Mouse (Mus musculus) limb, embryonic 12.5 days (tissue): ENCODE measurements around the gene Aco1. TPM values are rescaled to one million over a fixed set of nuclear protein-coding genes. Genes with fewer than 3 reads are reported as not detected.

Experiments
- ATAC-seq: fragments of 200-750 bp; cut with Nextera tagmentation; 2 replicates; pipeline ENCODE4 v1.8.0; 2017; ENCODE audit warnings: low read depth, moderate TSS enrichment; ENCODE audit not compliant: insufficient number of reproducible peaks, insufficient read depth, low FRiP score, low TSS enrichment
- H3K27ac ChIP-seq: fragments of 300-500 bp; sonication (generic); 2 replicates; pipeline ENCODE4 v1.5.1; 2016; ENCODE audit warnings: mild to moderate bottlenecking, moderate library complexity
- H3K27me3 ChIP-seq: fragments of 300-500 bp; sonication (generic); 2 replicates; pipeline ENCODE4 v1.6.1; 2016; ENCODE audit warnings: mild to moderate bottlenecking, moderate library complexity
- H3K36me3 ChIP-seq: fragments of 300-500 bp; sonication (generic); 2 replicates; pipeline ENCODE4 v1.6.1; 2016; ENCODE audit warnings: mild to moderate bottlenecking, moderate library complexity
- H3K4me1 ChIP-seq: fragments of 300-500 bp; sonication (generic); replicated peaks from 2 replicates; pipeline ENCODE4 v1.6.1; 2016
- H3K4me2 ChIP-seq: fragments of 300-500 bp; sonication (generic); 2 replicates; pipeline ENCODE4 v1.6.1; 2016; ENCODE audit warnings: mild to moderate bottlenecking, moderate library complexity
- H3K4me3 ChIP-seq: fragments of 300-500 bp; sonication (generic); replicated peaks from 2 replicates; pipeline ENCODE4 v1.5.1; 2016; ENCODE audit warnings: mild to moderate bottlenecking
- H3K9ac ChIP-seq: fragments of 300-500 bp; sonication (generic); replicated peaks from 2 replicates; pipeline ENCODE4 v1.6.1; 2016; ENCODE audit warnings: mild to moderate bottlenecking, moderate library complexity
- H3K9me3 ChIP-seq: fragments of 300-500 bp; sonication (generic); 2 replicates; pipeline ENCODE4 v1.6.1; 2016; ENCODE audit warnings: mild to moderate bottlenecking, moderate library complexity
- WGBS: fragments of 180-500 bp; shearing (Covaris S2); methylation state at CpG from one replicate; pipeline ENCODE4 v1.1.7; 2016; 5-methylcytosine and 5-hydroxymethylcytosine counted together
- polyA plus RNA-seq: library from polyadenylated mRNA; unstranded; fragments of >200 nt; fragmentation: Nextera tagmentation; extraction: Ambion mirVana; gene quantifications from 2 replicates; pipeline ENCODE4 v1.2.1, GENCODE M21; 2016

Gene Aco1
- polyA plus RNA-seq, 1 experiment from 2014 or later: 49.3 TPM

DNA sequence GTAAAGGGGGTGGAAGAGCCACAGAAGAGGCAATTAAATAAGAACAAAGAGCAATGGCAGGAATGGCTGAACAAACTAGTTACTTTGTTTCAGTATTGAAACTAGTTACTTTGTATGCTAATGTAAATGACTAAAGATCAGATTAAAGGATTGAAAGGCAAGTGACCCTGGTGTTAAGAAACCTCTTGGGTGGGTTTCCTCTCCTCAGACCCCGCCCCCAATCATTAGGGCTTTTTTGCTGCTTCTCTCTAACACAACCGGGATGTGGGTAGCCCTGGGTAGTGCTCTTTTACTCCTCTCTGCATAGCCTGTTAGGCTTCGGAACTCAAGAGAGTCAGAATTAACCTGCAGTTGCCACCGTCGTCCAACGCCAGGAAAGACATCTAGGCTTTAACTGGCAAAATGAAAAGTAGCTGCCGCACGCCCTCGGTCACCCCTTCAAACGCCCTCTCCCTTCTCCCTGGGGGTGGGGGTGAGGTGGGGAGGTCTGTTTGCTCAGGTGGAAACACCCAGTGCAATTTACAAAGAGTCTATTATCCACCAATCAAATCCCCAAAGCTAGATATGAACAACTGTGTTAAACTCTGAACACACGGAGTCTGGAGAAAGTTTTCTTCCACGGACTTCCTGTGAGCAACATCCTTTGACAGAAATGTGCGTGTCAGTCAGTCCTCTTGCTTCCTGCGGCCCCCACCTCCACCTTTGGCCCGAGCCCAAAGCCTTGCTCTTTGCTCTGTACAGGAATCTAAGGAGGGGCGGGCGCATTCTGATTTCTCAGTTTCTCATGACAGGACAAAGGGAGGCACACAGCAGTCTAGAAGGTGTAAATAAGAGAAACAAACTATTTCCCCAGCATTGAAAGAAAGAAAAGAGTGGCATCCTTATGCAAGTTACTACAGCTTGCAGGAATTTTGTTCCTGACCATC lies 95.9 kb downstream of the Aco1 start:
- peak overlapping the region; percentile 56 for H3K4me3 ChIP-seq
- peak overlapping the region; percentile 80 for H3K4me2 ChIP-seq
- peak overlapping the region; percentile 12; the same call in 1 of the 2 replicates for H3K27ac ChIP-seq
- H3K36me3 ChIP-seq: peaks cover 5% of the 10 kb centered on the region; the same call in 1 of the 2 replicates
- peak; percentile 43; the same call in 1 of the 2 replicates for ATAC-seq
- peak overlapping the region; percentile 67 for H3K9ac ChIP-seq
- WGBS: 3% methylated on average over 17 of the region's 17 CpGs
- no peaks in the 10 kb centered on the region for H3K27me3 ChIP-seq
- H3K4me1 ChIP-seq: peaks cover 11% of the 10 kb centered on the region; the same call in 1 of the 2 replicates
- H3K9me3 ChIP-seq: no peaks in the 10 kb centered on the region

DNA sequence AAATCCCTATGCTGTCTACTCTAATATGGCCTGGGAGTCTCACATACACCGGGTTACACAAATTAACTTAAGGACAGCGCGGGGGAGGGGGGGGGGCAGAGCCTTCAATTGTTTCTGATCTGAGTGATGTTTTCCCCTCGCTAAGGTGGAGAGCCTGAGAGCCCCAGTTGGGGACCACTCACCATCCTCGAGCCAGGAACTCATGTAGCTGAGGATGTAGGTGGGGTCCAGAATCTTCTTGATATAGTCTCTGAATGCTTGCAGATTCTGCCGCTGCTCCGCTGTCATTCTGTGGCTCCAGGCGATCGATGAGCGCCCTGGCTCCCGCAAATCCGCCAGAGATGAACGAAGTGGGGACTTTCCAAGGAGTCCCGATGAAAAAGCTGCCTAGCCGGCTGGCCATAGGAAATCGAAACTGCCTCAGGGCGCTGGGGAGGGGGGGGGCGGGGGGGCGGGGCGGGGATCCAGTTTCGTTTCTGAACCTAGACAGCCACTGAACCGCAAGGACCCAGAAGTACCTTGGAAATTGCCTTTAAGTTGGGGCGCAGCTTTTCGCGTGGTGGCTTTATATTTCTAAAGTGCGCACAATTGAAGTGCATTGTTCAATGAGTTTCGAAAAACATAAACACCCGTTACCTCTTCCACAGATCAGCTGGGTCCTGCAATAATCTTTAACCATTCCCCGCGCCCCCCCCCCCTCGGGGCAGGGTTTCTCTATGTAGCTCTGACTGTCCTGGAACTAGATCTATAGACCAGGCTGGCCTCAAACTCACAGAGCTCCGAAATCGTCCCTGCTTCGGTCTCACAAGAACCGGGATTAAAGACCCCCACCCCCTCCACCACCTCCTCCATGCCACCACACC lies 96.8 kb downstream of the Aco1 start, which contains the start of gene Ddx58:
Gene Ddx58, minus strand, starts transcription at position 420 of the 863 bp plus-strand sequence.
- Histone ChIP-seq H3K27me3 (no peaks in the 10 kb centered on the region), H3K4me3 (peak within 1 kb of the TSS; percentile 56), H3K4me2 (peak within 1 kb of the TSS; percentile 80), H3K9me3 (no peaks in the 10 kb centered on the region), H3K4me1 (peaks cover 11% of the 10 kb centered on the region; the same call in 1 of the 2 replicates), H3K36me3 (no peaks in the 10 kb centered on the region), H3K9ac (peak within 1 kb of the TSS; percentile 67), H3K27ac (peak within 1 kb of the TSS; percentile 12; the same call in 1 of the 2 replicates)
- WGBS: 3% methylated on average over 35 of the region's 35 CpGs
- peak; percentile 53; the same call in 1 of the 2 replicates for ATAC-seq

DNA sequence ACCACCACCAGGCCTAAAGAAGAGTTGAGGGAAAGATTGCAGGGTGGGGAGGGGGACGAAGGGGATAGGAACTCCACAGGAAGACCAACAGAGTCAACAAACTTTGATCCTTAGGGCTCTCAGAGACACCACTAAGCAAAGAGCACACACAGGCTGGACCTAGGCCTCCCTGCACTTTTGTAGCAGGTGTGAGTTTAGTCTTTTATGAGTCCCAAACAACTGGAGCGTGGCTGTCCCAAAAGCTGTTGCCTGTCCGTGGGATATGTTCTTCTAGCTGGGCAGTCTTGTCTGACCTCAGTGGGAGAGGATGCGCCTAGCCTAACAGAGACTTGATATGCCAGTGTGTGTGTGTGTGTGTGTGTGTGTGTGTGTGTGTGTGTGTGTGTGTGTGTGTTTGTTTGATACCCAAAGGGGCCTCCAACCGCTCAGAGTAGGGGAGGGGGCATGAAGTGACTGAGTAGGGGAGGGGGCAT lies 97.4 kb downstream of the Aco1 start:
- H3K36me3 ChIP-seq: no peaks in the 10 kb centered on the region
- no peaks in the 10 kb centered on the region for H3K9me3 ChIP-seq
- no peak overlapping the region for H3K9ac ChIP-seq
- H3K27ac ChIP-seq: no peak overlapping the region
- H3K27me3 ChIP-seq: no peaks in the 10 kb centered on the region
- H3K4me1 ChIP-seq: peaks cover 11% of the 10 kb centered on the region; the same call in 1 of the 2 replicates
- peak overlapping the region; percentile 80 for H3K4me2 ChIP-seq
- peak; percentile 35; the same call in 1 of the 2 replicates for ATAC-seq
- H3K4me3 ChIP-seq: peak overlapping the region; percentile 56
- WGBS: 38% methylated on average over 5 of the region's 5 CpGs

DNA sequence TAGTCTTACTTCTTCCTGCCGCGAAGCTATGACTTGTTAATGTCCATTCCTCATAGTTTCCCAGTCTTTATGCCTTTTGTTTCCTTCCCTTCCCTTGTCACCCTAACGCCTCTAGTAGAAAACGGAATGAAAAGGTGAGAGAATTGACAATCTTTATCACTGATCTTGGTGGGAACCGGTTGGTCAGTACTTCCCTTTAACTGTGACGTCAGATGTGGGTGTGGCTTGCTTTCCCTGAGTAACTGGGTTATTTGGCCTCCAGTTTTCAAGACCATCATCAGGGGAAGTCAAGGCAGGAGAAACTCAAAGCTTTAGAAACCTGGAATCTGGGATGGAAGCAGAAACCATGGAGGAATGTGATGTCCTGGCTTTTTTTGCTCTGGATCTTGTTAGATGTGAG lies 99.0 kb downstream of the Aco1 start:
- Histone ChIP-seq H3K4me1 (peaks cover 11% of the 10 kb centered on the region; the same call in 1 of the 2 replicates), H3K36me3 (no peaks in the 10 kb centered on the region), H3K27ac (no peak overlapping the region), H3K9ac (no peak overlapping the region), H3K9me3 (no peaks in the 10 kb centered on the region), H3K4me3 (no peak overlapping the region), H3K4me2 (no peak overlapping the region), H3K27me3 (no peaks in the 10 kb centered on the region)
- ATAC-seq: no peak
- WGBS: 54% methylated on average over 6 of the region's 6 CpGs

DNA sequence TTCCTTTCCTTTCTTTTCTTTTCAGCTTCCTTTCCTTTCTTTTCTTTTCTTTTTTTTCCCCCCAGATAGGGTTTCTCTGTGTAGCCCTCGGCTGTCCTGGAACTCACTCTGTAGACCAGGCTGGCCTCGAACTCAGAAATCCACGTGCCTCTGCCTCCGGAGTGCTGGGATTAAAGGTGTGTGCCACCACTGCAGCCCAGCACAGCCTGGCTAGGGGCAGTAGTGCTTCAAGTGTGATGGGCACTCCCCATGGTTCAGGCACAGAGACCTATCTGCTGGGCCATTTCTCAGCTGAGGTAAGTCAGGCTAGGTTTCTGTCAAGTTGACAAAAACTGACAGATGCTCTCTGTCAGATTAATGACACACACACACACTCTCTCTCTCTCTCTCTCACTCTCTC lies 100.1 kb downstream of the Aco1 start:
- no peak for ATAC-seq
- Histone ChIP-seq H3K4me3 (no peak overlapping the region), H3K9me3 (no peaks in the 10 kb centered on the region), H3K36me3 (no peaks in the 10 kb centered on the region), H3K27ac (no peak overlapping the region), H3K4me1 (peaks cover 11% of the 10 kb centered on the region; the same call in 1 of the 2 replicates), H3K27me3 (no peaks in the 10 kb centered on the region), H3K9ac (no peak overlapping the region), H3K4me2 (no peak overlapping the region)
- WGBS: 78% methylated on average over 4 of the region's 4 CpGs

DNA sequence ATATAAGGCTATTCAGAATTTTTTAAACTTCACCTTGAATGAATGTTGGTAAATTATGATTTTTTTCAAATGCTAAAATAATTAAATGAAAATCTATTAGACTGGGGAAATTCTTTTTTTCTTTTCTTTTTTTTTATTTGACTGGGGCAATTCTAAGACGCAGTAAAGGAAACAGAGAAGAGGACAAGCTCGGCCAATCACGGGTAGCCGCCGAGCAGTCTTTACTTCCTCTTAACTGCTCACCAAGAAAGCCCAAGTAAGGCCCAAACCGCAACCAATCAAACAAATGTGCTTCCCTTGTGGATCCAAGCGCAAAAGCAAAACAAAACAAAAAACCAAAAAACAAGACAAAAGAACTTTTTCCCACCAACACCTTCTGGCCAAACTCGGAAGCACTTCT lies 101.2 kb downstream of the Aco1 start:
- H3K27ac ChIP-seq: no peak overlapping the region
- WGBS: 86% methylated on average over 8 of the region's 8 CpGs
- no peaks in the 10 kb centered on the region for H3K36me3 ChIP-seq
- no peak for ATAC-seq
- H3K27me3 ChIP-seq: no peaks in the 10 kb centered on the region
- H3K4me2 ChIP-seq: no peak overlapping the region
- 0 out of 2 replicates have a peak, but pooled peaks cover 5% of the 10 kb centered on the region for H3K4me1 ChIP-seq
- no peak overlapping the region for H3K9ac ChIP-seq
- no peaks in the 10 kb centered on the region for H3K9me3 ChIP-seq
- no peak overlapping the region for H3K4me3 ChIP-seq

Other genes starting within 250 kb of the Aco1 start
- 6.0 and 6.8 TPM in 2 replicates for gene Ddx58, start 96.7 kb downstream of the Aco1 start, polyA plus RNA-seq
- gene Smim27, start 126.5 kb downstream of the Aco1 start, polyA plus RNA-seq: 26.4 and 34.4 TPM in 2 replicates
- gene Topors, start 126.8 kb downstream of the Aco1 start, polyA plus RNA-seq: 57.4 and 58.4 TPM in 2 replicates
- 291 and 294 TPM in 2 replicates for gene Ndufb6, start 136.3 kb downstream of the Aco1 start, polyA plus RNA-seq